Mouse (Mus musculus): ENCODE measurements around the gene Tmem106a. TPM values are rescaled to one million over a fixed set of nuclear protein-coding genes. Genes with fewer than 3 reads are reported as not detected.

The Tmem106a gene
- 1.8 and 3.0 TPM in 2 replicates for polyA plus RNA-seq (2016; fragmentation: Nextera tagmentation; extraction: Ambion mirVana)

- H3K4me3 ChIP-seq (replicated peaks): peak within 1 kb of the TSS; percentile 38
- WGBS: 21% methylated on average over 30 of the region's 31 CpGs
- H3K36me3 ChIP-seq (replicated peaks): peaks cover 38% of the 10 kb centered on the region
- no peaks in the 10 kb centered on the region for H3K27me3 ChIP-seq
- peak within 1 kb of the TSS; percentile 44; the same call in 1 of the 2 replicates for H3K9ac ChIP-seq
- no peak within 1 kb of the TSS for H3K27ac ChIP-seq
- peaks cover 12% of the 10 kb centered on the region for H3K4me1 ChIP-seq
- H3K4me2 ChIP-seq: peak within 1 kb of the TSS; percentile 58
- no peaks in the 10 kb centered on the region for H3K9me3 ChIP-seq
- no peak for ATAC-seq (ENCODE audit: low FRiP score)
These were observed at the start of gene Tmem106a for GRCm38 (mm10) chr11:101582054-101583035. Gene Tmem106a (plus strand): TSS chr11:101582242.

DNA sequence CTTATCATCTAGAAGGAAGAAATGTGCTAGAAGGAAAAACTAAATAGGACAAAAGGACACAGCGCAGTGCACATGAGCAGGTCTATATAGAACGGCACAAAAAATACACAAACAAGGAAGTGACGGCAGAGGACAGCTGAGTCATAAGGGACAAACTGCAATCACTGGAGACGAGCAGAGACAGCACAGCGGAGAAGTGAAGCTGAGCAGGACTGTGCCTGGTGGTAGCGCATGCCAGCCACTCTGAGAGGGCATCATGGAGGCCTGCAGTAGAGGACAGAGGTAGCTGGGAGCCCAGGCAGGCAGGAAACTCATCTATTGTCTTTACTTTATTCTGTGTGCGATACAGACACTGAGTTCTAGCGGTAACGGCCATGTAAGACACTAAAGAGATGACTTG, 38.5 kb upstream of the Tmem106a start:
- no peaks in the 10 kb centered on the region for H3K27me3 ChIP-seq
- peaks cover 7% of the 10 kb centered on the region for H3K4me1 ChIP-seq
- H3K9ac ChIP-seq: no peak overlapping the region
- no peak overlapping the region for H3K4me3 ChIP-seq (replicated peaks)
- peaks cover 24% of the 10 kb centered on the region for H3K36me3 ChIP-seq (replicated peaks)
- H3K27ac ChIP-seq: no peak overlapping the region
- ATAC-seq (ENCODE audit: low FRiP score): no peak
- 91% methylated on average over 9 of the region's 9 CpGs for WGBS
- H3K9me3 ChIP-seq: no peaks in the 10 kb centered on the region
- H3K4me2 ChIP-seq: no peak overlapping the region

DNA sequence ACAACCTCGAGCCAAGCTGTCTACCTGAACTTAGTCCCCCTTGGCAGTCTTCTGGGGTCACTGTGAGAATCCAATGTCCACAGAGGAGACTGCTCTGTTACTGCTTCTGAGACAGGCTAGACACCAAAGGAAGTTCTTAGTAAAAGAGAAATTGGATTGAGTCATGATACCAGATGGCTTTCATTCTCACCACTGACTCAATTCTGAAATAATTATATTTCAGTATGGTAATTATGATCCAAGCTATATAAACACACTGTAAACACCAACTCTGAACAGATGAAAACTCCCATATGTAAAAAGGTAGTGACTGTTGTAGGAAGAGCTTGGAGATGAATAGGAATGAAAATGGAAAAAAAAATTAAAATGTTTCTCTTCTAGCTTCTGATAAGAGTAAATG, 37.9 kb upstream of the Tmem106a start:
- Histone ChIP-seq H3K9me3 (no peaks in the 10 kb centered on the region), H3K4me1 (peaks cover 7% of the 10 kb centered on the region), H3K27me3 (no peaks in the 10 kb centered on the region), H3K4me2 (no peak overlapping the region), H3K36me3 (replicated peaks) (peaks cover 26% of the 10 kb centered on the region), H3K27ac (no peak overlapping the region), H3K9ac (no peak overlapping the region), H3K4me3 (replicated peaks) (no peak overlapping the region)
- no peak for ATAC-seq (ENCODE audit: low FRiP score)
- 80% methylated on average over 1 of the region's 1 CpGs for WGBS

GRCm38 (mm10) chr11:101548526-101548925, 33.5 kb upstream of the Tmem106a start:
- ATAC-seq (ENCODE audit: low FRiP score): no peak
- Histone ChIP-seq H3K9me3 (no peaks in the 10 kb centered on the region), H3K27me3 (no peaks in the 10 kb centered on the region), H3K9ac (no peak overlapping the region), H3K27ac (no peak overlapping the region), H3K36me3 (replicated peaks) (peaks cover 23% of the 10 kb centered on the region), H3K4me3 (replicated peaks) (no peak overlapping the region), H3K4me1 (peaks cover 13% of the 10 kb centered on the region), H3K4me2 (no peak overlapping the region)

- Histone ChIP-seq H3K27me3 (no peaks in the 10 kb centered on the region), H3K9me3 (no peaks in the 10 kb centered on the region), H3K4me1 (peaks cover 25% of the 10 kb centered on the region), H3K9ac (peak within 1 kb of the TSS; percentile 78), H3K27ac (peak within 1 kb of the TSS; percentile 95), H3K36me3 (replicated peaks) (peaks cover 26% of the 10 kb centered on the region), H3K4me2 (peak within 1 kb of the TSS; percentile 82), H3K4me3 (replicated peaks) (peak within 1 kb of the TSS; percentile 64)
- ATAC-seq (ENCODE audit: low FRiP score): peak; percentile 84
- WGBS: under 1% methylated on average over 43 of the region's 43 CpGs
These were observed 30.1 kb upstream of the Tmem106a start, which contains the start of the genes Brca1 and Nbr1 for GRCm38 (mm10) chr11:101551751-101552475. Gene Brca1 (minus strand): TSS chr11:101551955. Gene Nbr1 (plus strand): TSS chr11:101552149.

DNA sequence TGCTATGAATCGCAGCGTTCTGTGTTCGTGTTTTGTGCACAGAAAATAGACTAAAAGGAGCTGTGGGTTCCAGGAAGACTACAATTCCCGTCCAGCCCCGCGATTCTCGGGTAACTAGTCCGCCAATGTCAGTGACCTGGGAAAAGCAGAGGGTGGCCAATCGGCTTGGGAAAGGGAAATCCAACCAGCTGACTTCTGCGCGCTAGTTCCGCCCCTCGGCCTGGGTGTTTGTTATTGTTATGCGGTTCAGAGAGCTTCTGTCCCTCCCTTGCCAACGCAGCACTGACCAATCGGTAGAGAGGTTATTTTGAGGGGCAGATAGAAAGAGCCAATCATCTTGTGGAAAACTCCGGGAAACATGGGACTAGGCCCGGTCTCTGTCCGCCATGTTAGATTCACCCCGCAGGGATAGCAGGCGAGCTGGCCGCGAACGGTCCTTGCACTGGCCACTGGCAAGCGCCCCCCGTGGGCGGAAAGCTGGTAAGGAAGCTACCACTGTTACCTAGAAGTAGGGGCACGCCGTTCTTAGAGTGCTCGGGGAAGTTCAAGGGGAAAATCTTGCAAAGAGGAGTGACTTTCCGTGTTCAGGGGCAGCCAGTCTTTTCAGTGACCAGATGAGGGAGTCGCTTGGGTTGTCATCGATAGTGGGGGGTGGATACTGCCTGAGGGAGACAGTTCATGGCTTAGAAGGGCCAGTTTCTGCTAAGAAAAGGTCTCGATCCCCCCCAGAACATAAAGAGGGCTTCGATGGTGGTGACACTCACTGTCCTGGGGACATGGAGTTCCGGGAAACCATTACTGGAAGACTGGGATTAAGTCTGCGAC, 29.4 kb upstream of the Tmem106a start:
- peak; percentile 97 for ATAC-seq (ENCODE audit: low FRiP score)
- WGBS: under 1% methylated on average over 37 of the region's 37 CpGs

GRCm38 (mm10) chr11:101553354-101553930, 28.6 kb upstream of the Tmem106a start:
- 28% methylated on average over 8 of the region's 8 CpGs for WGBS
- H3K27me3 ChIP-seq: no peaks in the 10 kb centered on the region
- peak overlapping the region; percentile 63 for H3K4me2 ChIP-seq
- peaks cover 25% of the 10 kb centered on the region for H3K4me1 ChIP-seq
- H3K9me3 ChIP-seq: no peaks in the 10 kb centered on the region
- ATAC-seq (ENCODE audit: low FRiP score): no peak
- peak overlapping the region; percentile 64 for H3K4me3 ChIP-seq (replicated peaks)
- H3K27ac ChIP-seq: peak overlapping the region; percentile 84
- peak overlapping the region; percentile 78 for H3K9ac ChIP-seq
- peaks cover 28% of the 10 kb centered on the region for H3K36me3 ChIP-seq (replicated peaks)

More for the DNA sequence above, 29.4 kb upstream of the Tmem106a start:
- H3K4me3 ChIP-seq (replicated peaks): peak overlapping the region; percentile 64
- H3K27ac ChIP-seq: peak overlapping the region; percentile 95
- peak overlapping the region; percentile 63 for H3K4me2 ChIP-seq
- H3K27me3 ChIP-seq: no peaks in the 10 kb centered on the region
- H3K36me3 ChIP-seq (replicated peaks): peaks cover 28% of the 10 kb centered on the region
- peaks cover 25% of the 10 kb centered on the region for H3K4me1 ChIP-seq
- no peaks in the 10 kb centered on the region for H3K9me3 ChIP-seq
- peak overlapping the region; percentile 78 for H3K9ac ChIP-seq

DNA sequence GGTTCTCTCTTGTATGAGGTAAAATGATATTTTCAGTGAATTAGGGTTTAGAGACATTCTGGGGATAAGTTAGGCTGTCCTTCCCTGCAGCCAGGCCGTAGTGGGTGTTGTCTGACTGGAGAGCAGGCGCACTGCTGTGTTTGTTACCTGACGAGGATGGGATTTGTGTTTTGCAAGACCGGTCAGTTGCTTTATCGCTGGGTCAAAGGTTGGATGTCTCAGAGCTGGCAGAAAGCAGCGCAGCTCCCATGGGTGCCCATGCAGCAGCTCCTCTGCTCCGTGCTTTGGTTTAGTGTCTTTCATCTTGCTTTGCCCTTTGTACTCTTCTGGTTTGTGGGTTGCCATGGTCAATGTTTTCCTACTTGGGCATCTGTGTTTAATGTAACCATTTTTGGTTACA, 25.5 kb upstream of the Tmem106a start:
- no peaks in the 10 kb centered on the region for H3K9me3 ChIP-seq
- no peak overlapping the region for H3K4me2 ChIP-seq
- no peaks in the 10 kb centered on the region for H3K27me3 ChIP-seq
- H3K36me3 ChIP-seq (replicated peaks): peaks cover 52% of the 10 kb centered on the region
- no peak overlapping the region for H3K9ac ChIP-seq
- H3K4me1 ChIP-seq: peaks cover 14% of the 10 kb centered on the region
- no peak overlapping the region for H3K4me3 ChIP-seq (replicated peaks)
- WGBS: 96% methylated on average over 7 of the region's 7 CpGs
- ATAC-seq (ENCODE audit: low FRiP score): no peak
- H3K27ac ChIP-seq: no peak overlapping the region

DNA sequence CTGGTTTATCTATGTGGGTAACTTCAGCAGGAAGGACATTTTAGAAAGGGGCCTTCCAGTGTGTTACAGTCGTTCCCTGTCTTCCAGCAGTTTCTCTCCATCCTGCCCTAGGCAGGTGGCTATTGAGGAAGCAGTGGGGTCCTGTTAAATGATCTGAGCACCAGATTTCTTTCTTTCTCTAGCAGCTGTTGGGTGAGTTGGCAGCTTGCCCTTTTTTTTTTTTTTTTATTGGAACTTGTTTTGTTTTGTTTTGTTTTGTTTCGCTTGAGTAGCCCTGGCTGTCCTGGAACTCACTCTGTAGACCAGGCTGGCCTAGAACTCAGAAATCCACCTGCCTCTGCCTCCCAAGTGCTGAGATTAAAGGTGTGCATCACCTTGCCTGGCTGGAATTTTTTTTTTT, 25.1 kb upstream of the Tmem106a start:
- no peak overlapping the region for H3K4me2 ChIP-seq
- no peak overlapping the region for H3K27ac ChIP-seq
- no peak overlapping the region for H3K9ac ChIP-seq
- H3K4me3 ChIP-seq (replicated peaks): no peak overlapping the region
- H3K36me3 ChIP-seq (replicated peaks): peaks cover 53% of the 10 kb centered on the region
- H3K27me3 ChIP-seq: no peaks in the 10 kb centered on the region
- H3K4me1 ChIP-seq: peaks cover 14% of the 10 kb centered on the region
- ATAC-seq (ENCODE audit: low FRiP score): no peak
- 74% methylated on average over 2 of the region's 2 CpGs for WGBS
- H3K9me3 ChIP-seq: no peaks in the 10 kb centered on the region

- no peak overlapping the region for H3K9ac ChIP-seq
- no peak overlapping the region for H3K4me2 ChIP-seq
- WGBS: 40% methylated on average over 5 of the region's 5 CpGs
- H3K4me1 ChIP-seq: no peaks in the 10 kb centered on the region
- H3K36me3 ChIP-seq (replicated peaks): peaks cover 77% of the 10 kb centered on the region
- no peak for ATAC-seq (ENCODE audit: low FRiP score)
- H3K27me3 ChIP-seq: no peaks in the 10 kb centered on the region
- no peak overlapping the region for H3K4me3 ChIP-seq (replicated peaks)
- H3K9me3 ChIP-seq: no peaks in the 10 kb centered on the region
- no peak overlapping the region for H3K27ac ChIP-seq
These were observed 19.7 kb upstream of the Tmem106a start for GRCm38 (mm10) chr11:101562391-101562790.

GRCm38 (mm10) chr11:101568421-101568820, 13.6 kb upstream of the Tmem106a start:
- H3K4me3 ChIP-seq (replicated peaks): no peak overlapping the region
- ATAC-seq (ENCODE audit: low FRiP score): no peak
- H3K36me3 ChIP-seq (replicated peaks): peaks cover 90% of the 10 kb centered on the region
- no peaks in the 10 kb centered on the region for H3K9me3 ChIP-seq
- WGBS: 76% methylated on average over 3 of the region's 3 CpGs
- H3K9ac ChIP-seq: no peak overlapping the region
- no peaks in the 10 kb centered on the region for H3K27me3 ChIP-seq
- H3K27ac ChIP-seq: no peak overlapping the region
- H3K4me2 ChIP-seq: no peak overlapping the region
- H3K4me1 ChIP-seq: no peaks in the 10 kb centered on the region

Data from forebrain, embryonic 12.5 days (tissue).